Mouse (Mus musculus) heart, embryonic 11.5 days (tissue): ENCODE measurements around the gene Gm17334. TPM values are rescaled to one million over a fixed set of nuclear protein-coding genes. Genes with fewer than 3 reads are reported as not detected.

Experiments used
- ATAC-seq: fragments of 200-750 bp; cut with Nextera tagmentation; replicated peaks from 2 replicates; pipeline ENCODE4 v1.8.0; 2017; ENCODE audit warnings: moderate library complexity; ENCODE audit not compliant: insufficient number of reproducible peaks, low FRiP score, low TSS enrichment
- H3K27ac ChIP-seq: fragments of 300-500 bp; sonication (generic); 2 replicates; pipeline ENCODE4 v1.5.1; 2014; ENCODE audit warnings: mild to moderate bottlenecking, low read depth, low read length
- H3K27me3 ChIP-seq: fragments of 300-500 bp; sonication (generic); 2 replicates; pipeline ENCODE4 v1.6.1; 2014; ENCODE audit warnings: mild to moderate bottlenecking, low read length, mixed read lengths; ENCODE audit not compliant: control insufficient read depth, insufficient read depth
- H3K36me3 ChIP-seq: fragments of 300-500 bp; sonication (generic); 2 replicates; pipeline ENCODE4 v1.6.1; 2014; ENCODE audit warnings: mild to moderate bottlenecking, low read length, moderate library complexity, mixed read lengths; ENCODE audit not compliant: control insufficient read depth, insufficient read depth
- H3K4me1 ChIP-seq: fragments of 300-500 bp; sonication (generic); 2 replicates; pipeline ENCODE4 v1.6.1; 2014; ENCODE audit warnings: low read length; ENCODE audit not compliant: control insufficient read depth, insufficient read depth
- H3K4me2 ChIP-seq: fragments of 300-500 bp; sonication (generic); 2 replicates; pipeline ENCODE4 v1.6.1; 2014; ENCODE audit warnings: mild to moderate bottlenecking, moderate library complexity
- H3K4me3 ChIP-seq: fragments of 300-500 bp; sonication (generic); 2 replicates; pipeline ENCODE4 v1.5.1; 2014; ENCODE audit warnings: low read depth, low read length
- H3K9ac ChIP-seq: fragments of 300-500 bp; sonication (generic); 2 replicates; pipeline ENCODE4 v1.6.1; 2014; ENCODE audit warnings: mild to moderate bottlenecking, low read depth, low read length, moderate library complexity
- H3K9me3 ChIP-seq: fragments of 300-500 bp; sonication (generic); replicated peaks from 2 replicates; pipeline ENCODE4 v1.6.1; 2016; ENCODE audit warnings: low read length; ENCODE audit not compliant: control insufficient read depth
- WGBS: fragments of 180-500 bp; shearing (Covaris S2); extraction: QIAGEN DNeasy Blood & Tissue Kit; methylation state at CpG from one replicate; pipeline ENCODE4 v1.1.7; 2014; ENCODE audit not compliant: insufficient replicate concordance; 5-methylcytosine and 5-hydroxymethylcytosine counted together
- polyA plus RNA-seq: library from polyadenylated mRNA; unstranded; fragments of >200 nt; fragmentation: Nextera tagmentation; extraction: Ambion mirVana; gene quantifications from 2 replicates; pipeline ENCODE4 v1.2.1, GENCODE M21; 2014

Gm17334 gene
- polyA plus RNA-seq, 1 experiment from 2014 or later = 0.24 TPM

DNA sequence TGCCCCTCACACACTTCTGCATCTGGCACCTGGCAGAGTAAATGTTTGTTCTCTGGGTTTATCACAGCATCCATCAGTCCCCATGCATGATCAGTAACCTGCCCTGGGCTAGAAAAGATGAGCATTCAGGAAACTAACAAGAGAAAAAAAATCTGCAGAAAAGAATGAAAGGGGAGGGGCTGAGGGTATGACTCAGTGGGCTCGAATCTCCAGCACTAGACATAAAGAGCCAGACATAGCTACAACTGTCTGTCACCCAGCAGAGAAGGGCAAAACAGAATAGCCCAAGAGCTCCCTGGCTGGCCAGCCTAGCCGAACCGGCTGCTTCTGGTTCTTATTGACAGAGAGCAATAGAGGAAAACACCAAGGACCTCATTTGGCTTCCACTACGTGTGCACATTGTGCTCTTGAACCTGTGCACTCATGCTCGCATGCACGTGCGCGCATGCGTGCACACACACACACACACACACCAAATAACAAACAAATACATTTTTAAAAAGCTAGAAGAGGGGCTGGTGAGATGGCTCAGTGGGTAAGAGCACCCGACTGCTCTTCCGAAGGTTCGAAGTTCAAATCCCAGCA lies 17.9 kb downstream of the Gm17334 start:
- Histone ChIP-seq H3K36me3 (no peaks in the 10 kb centered on the region), H3K27me3 (no peaks in the 10 kb centered on the region), H3K4me3 (no peak overlapping the region), H3K27ac (no peak overlapping the region), H3K9ac (no peak overlapping the region), H3K9me3 (no peaks in the 10 kb centered on the region), H3K4me2 (no peak overlapping the region), H3K4me1 (peaks cover 15% of the 10 kb centered on the region)
- WGBS = 77% methylated on average over 12 of the region's 12 CpGs
- ATAC-seq = no peak

- H3K4me3 ChIP-seq = no peak overlapping the region
- H3K9me3 ChIP-seq = no peaks in the 10 kb centered on the region
- H3K4me1 ChIP-seq = no peaks in the 10 kb centered on the region
- H3K36me3 ChIP-seq = no peaks in the 10 kb centered on the region
- no peak overlapping the region for H3K9ac ChIP-seq
- H3K27me3 ChIP-seq = no peaks in the 10 kb centered on the region
- ATAC-seq = no peak
- no peak overlapping the region for H3K4me2 ChIP-seq
- WGBS = 49% methylated on average over 5 of the region's 5 CpGs
- H3K27ac ChIP-seq = no peak overlapping the region
Measured at GRCm38 (mm10) chr11:53749716-53750352, 23.2 kb downstream of the Gm17334 start.

- Histone ChIP-seq H3K4me3 (no peak overlapping the region), H3K4me2 (no peak overlapping the region), H3K36me3 (no peaks in the 10 kb centered on the region), H3K9ac (no peak overlapping the region), H3K27me3 (no peaks in the 10 kb centered on the region), H3K4me1 (no peaks in the 10 kb centered on the region), H3K9me3 (no peaks in the 10 kb centered on the region), H3K27ac (no peak overlapping the region)
- 69% methylated on average over 4 of the region's 4 CpGs for WGBS
- ATAC-seq = no peak
Measured at GRCm38 (mm10) chr11:53749306-53749705, 23.7 kb downstream of the Gm17334 start.

DNA sequence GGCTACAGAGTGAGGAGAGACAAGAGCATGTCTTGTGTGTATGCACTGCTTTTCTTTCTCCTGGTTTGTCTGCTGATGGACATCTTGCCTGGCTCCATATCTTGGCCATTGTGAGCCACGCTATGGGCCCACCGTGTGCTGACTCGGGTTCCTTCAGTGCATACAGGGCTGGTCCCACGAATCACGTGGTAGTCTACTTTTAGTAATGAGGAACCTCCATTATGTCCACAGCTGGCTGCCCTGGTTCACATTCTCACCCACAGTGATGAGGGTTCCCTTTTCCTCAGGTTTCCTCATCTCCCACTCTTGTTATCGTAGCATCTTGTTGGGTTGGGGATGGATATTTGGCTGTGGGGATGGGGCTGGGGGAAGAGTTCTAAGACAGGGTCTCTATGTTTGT lies 24.4 kb downstream of the Gm17334 start:
- no peak overlapping the region for H3K4me3 ChIP-seq
- no peak overlapping the region for H3K9ac ChIP-seq
- no peaks in the 10 kb centered on the region for H3K36me3 ChIP-seq
- H3K9me3 ChIP-seq = no peaks in the 10 kb centered on the region
- no peak for ATAC-seq
- no peak overlapping the region for H3K4me2 ChIP-seq
- no peaks in the 10 kb centered on the region for H3K4me1 ChIP-seq
- no peaks in the 10 kb centered on the region for H3K27me3 ChIP-seq
- 77% methylated on average over 6 of the region's 6 CpGs for whole genome bisulfite sequencing
- H3K27ac ChIP-seq = no peak overlapping the region

DNA sequence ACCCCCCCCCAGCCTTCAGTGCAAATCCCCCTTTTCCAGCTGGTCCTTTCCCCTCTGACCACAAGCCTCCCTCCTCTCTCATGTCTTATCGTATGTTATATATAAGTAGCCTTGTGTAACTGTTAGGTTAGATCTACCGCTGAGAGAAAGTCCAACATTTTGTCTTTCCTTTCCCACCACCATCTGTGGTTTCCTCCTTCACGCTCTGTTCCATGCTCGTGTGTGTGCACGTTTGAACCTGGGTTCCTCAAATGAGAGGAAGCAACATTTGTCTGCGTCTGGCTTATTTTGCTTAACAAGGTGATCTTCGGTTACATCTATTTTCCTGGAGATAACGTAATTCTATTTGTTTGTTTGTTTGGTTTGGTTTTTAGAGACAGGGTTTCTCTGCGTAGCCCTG lies 25.0 kb downstream of the Gm17334 start:
- H3K4me1 ChIP-seq = no peaks in the 10 kb centered on the region
- H3K4me2 ChIP-seq = no peak overlapping the region
- no peak for ATAC-seq
- H3K27ac ChIP-seq = no peak overlapping the region
- no peaks in the 10 kb centered on the region for H3K27me3 ChIP-seq
- H3K4me3 ChIP-seq = no peak overlapping the region
- H3K9ac ChIP-seq = no peak overlapping the region
- H3K36me3 ChIP-seq = no peaks in the 10 kb centered on the region
- H3K9me3 ChIP-seq = no peaks in the 10 kb centered on the region
- 85% methylated on average over 9 of the region's 9 CpGs for WGBS

DNA sequence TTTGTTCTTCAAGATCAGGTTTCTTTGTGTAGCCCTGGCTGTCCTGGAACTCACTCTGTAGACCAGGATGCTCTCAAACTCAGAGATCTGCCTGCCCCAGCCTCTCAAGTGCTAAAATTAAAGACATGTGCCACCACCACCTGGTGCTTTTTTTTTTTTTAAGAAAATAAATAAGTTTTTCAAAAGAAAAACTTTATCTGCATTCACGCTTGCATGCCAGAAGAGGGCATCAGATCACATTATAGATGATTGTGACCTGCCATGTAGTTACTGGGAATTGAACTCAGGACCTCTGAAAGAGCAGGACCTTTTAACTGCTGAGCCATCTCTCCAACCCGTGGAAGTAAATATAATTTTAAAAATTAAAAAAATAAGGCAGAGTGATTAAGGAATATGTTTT lies 27.7 kb downstream of the Gm17334 start:
- no peak for ATAC-seq
- Histone ChIP-seq H3K9me3 (no peaks in the 10 kb centered on the region), H3K9ac (no peak overlapping the region), H3K4me2 (no peak overlapping the region), H3K27ac (no peak overlapping the region), H3K4me1 (no peaks in the 10 kb centered on the region), H3K36me3 (no peaks in the 10 kb centered on the region), H3K27me3 (no peaks in the 10 kb centered on the region), H3K4me3 (no peak overlapping the region)
- 78% methylated on average over 2 of the region's 2 CpGs for WGBS

- Histone ChIP-seq H3K4me2 (no peak overlapping the region), H3K4me1 (no peaks in the 10 kb centered on the region), H3K9me3 (no peaks in the 10 kb centered on the region), H3K27ac (no peak overlapping the region), H3K4me3 (no peak overlapping the region), H3K27me3 (no peaks in the 10 kb centered on the region), H3K9ac (no peak overlapping the region), H3K36me3 (no peaks in the 10 kb centered on the region)
- ATAC-seq = no peak
- 7% methylated on average over 5 of the region's 5 CpGs for WGBS
Measured at GRCm38 (mm10) chr11:53742353-53742752, 30.6 kb downstream of the Gm17334 start.

DNA sequence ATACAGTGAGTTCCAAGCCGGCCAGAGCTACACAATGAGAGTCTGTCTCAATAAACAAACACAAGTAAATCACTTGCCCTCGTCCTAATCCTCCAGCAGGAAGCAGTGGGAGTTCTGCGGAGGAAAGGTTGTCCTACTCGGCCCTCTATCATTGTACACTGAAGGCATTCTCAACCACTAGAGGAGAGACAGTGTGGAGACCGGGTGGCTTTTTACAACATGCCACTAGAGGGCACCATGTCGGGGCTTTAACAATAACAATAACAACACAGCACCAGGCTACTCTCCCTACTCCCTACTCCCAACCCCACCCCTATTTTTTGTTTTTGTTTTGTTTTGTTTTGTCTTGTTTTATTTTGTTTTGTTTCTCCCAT lies 35.4 kb downstream of the Gm17334 start:
- H3K4me1 ChIP-seq = no peaks in the 10 kb centered on the region
- ATAC-seq = no peak
- H3K27ac ChIP-seq = no peak overlapping the region

More for the DNA sequence above, 35.4 kb downstream of the Gm17334 start:
- Histone ChIP-seq H3K9ac (no peak overlapping the region), H3K36me3 (no peaks in the 10 kb centered on the region), H3K27me3 (no peaks in the 10 kb centered on the region), H3K4me2 (no peak overlapping the region), H3K4me3 (no peak overlapping the region), H3K9me3 (no peaks in the 10 kb centered on the region)
- WGBS = 32% methylated on average over 6 of the region's 6 CpGs
